Mouse (Mus musculus) limb, embryonic 11.5 days (tissue): ENCODE data around the gene Rhobtb1. TPM values are rescaled to one million over a fixed set of nuclear protein-coding genes. Genes with fewer than 3 reads are reported as not detected.

Experiments
- ATAC-seq: fragments of 200-750 bp; cut with Nextera tagmentation; 2 replicates; pipeline ENCODE4 v1.8.0; 2017; ENCODE audit warnings: low read depth; ENCODE audit not compliant: insufficient number of reproducible peaks, low FRiP score, low TSS enrichment
- DNase-seq: peaks from one replicate; pipeline ENCODE4 v3.0.0-alpha.2; 2015; ENCODE audit warnings: low spot score
- H3K27ac ChIP-seq: fragments of 300-500 bp; sonication (generic); replicated peaks from 2 replicates; pipeline ENCODE4 v1.5.1; 2014; ENCODE audit warnings: low read depth, mild to moderate bottlenecking, low read length
- H3K27me3 ChIP-seq: fragments of 300-500 bp; sonication (generic); 2 replicates; pipeline ENCODE4 v1.6.1; 2014; ENCODE audit warnings: mild to moderate bottlenecking, low read length, mixed read lengths; ENCODE audit not compliant: control insufficient read depth, insufficient read depth
- H3K36me3 ChIP-seq: fragments of 300-500 bp; sonication (generic); 2 replicates; pipeline ENCODE4 v1.6.1; 2014; ENCODE audit warnings: mild to moderate bottlenecking, low read length, moderate library complexity, mixed read lengths; ENCODE audit not compliant: control insufficient read depth, insufficient read depth
- H3K4me1 ChIP-seq: fragments of 300-500 bp; sonication (generic); 2 replicates; pipeline ENCODE4 v1.6.1; 2014; ENCODE audit warnings: low read length, mixed read lengths; ENCODE audit not compliant: control insufficient read depth, insufficient read depth
- H3K4me2 ChIP-seq: fragments of 300-500 bp; sonication (generic); 2 replicates; pipeline ENCODE4 v1.6.1; 2014; ENCODE audit warnings: low read depth, mild to moderate bottlenecking, moderate library complexity; ENCODE audit not compliant: severe bottlenecking
- H3K4me3 ChIP-seq: fragments of 300-500 bp; sonication (generic); 2 replicates; pipeline ENCODE4 v1.5.1; 2014; ENCODE audit warnings: low read depth, low read length
- H3K9ac ChIP-seq: fragments of 300-500 bp; sonication (generic); 2 replicates; pipeline ENCODE4 v1.6.1; 2014; ENCODE audit warnings: mild to moderate bottlenecking, low read length
- H3K9me3 ChIP-seq: fragments of 300-500 bp; sonication (generic); 2 replicates; pipeline ENCODE4 v1.6.1; 2016; ENCODE audit warnings: low read length; ENCODE audit not compliant: control insufficient read depth
- WGBS: fragments of 180-500 bp; shearing (Covaris S2); extraction: QIAGEN DNeasy Blood & Tissue Kit; methylation state at CpG from one replicate; pipeline ENCODE4 v1.1.7; 2014; 5-methylcytosine and 5-hydroxymethylcytosine counted together
- polyA plus RNA-seq: library from polyadenylated mRNA; unstranded; fragments of >200 nt; fragmentation: Nextera tagmentation; extraction: Ambion mirVana; gene quantifications from 2 replicates; pipeline ENCODE4 v1.2.1, GENCODE M21; 2014

Gene Rhobtb1
- polyA plus RNA-seq, 1 experiment from 2014 or later: 23.8 TPM

- no peak for ATAC-seq
- H3K4me3 ChIP-seq: no peak overlapping the region
- no peak overlapping the region for H3K9ac ChIP-seq
- no peak overlapping the region for H3K27ac ChIP-seq
- DNase-seq: peak; percentile 53
- no peaks in the 10 kb centered on the region for H3K27me3 ChIP-seq
- H3K9me3 ChIP-seq: no peaks in the 10 kb centered on the region
- H3K36me3 ChIP-seq: no peaks in the 10 kb centered on the region
- no peak overlapping the region for H3K4me2 ChIP-seq
- WGBS: 55% methylated on average over 14 of the region's 14 CpGs
- H3K4me1 ChIP-seq: no peaks in the 10 kb centered on the region
Measured at GRCm38 (mm10) chr10:69306205-69306604, 155.0 kb downstream of the Rhobtb1 start.

- Histone ChIP-seq H3K4me1 (no peaks in the 10 kb centered on the region), H3K4me3 (no peak overlapping the region), H3K36me3 (no peaks in the 10 kb centered on the region), H3K27ac (no peak overlapping the region), H3K9ac (no peak overlapping the region), H3K27me3 (no peaks in the 10 kb centered on the region), H3K4me2 (no peak overlapping the region), H3K9me3 (no peaks in the 10 kb centered on the region)
- ATAC-seq: no peak
- WGBS: 47% methylated on average over 5 of the region's 5 CpGs
- DNase-seq: peak; percentile 78
Measured at GRCm38 (mm10) chr10:69307067-69307466, 155.8 kb downstream of the Rhobtb1 start.

GRCm38 (mm10) chr10:69309109-69309508 is 157.9 kb downstream of the Rhobtb1 start:
- Histone ChIP-seq H3K9me3 (no peaks in the 10 kb centered on the region), H3K4me3 (no peak overlapping the region), H3K27ac (no peak overlapping the region), H3K27me3 (no peaks in the 10 kb centered on the region), H3K4me2 (no peak overlapping the region), H3K4me1 (no peaks in the 10 kb centered on the region), H3K9ac (no peak overlapping the region), H3K36me3 (no peaks in the 10 kb centered on the region)
- WGBS: 56% methylated on average over 5 of the region's 5 CpGs
- DNase-seq: no peak
- no peak for ATAC-seq

GRCm38 (mm10) chr10:69311867-69312266 is 160.6 kb downstream of the Rhobtb1 start:
- Histone ChIP-seq H3K4me1 (0 out of 2 replicates have a peak, but pooled peaks cover 4% of the 10 kb centered on the region), H3K9me3 (no peaks in the 10 kb centered on the region), H3K27me3 (no peaks in the 10 kb centered on the region), H3K4me3 (no peak overlapping the region), H3K9ac (no peak overlapping the region), H3K27ac (no peak overlapping the region), H3K4me2 (no peak overlapping the region), H3K36me3 (no peaks in the 10 kb centered on the region)
- DNase-seq (no peak), ATAC-seq (no peak)
- WGBS: 84% methylated on average over 16 of the region's 16 CpGs

GRCm38 (mm10) chr10:69313944-69314343 is 162.7 kb downstream of the Rhobtb1 start:
- peak; percentile 58 for DNase-seq
- H3K27me3 ChIP-seq: no peaks in the 10 kb centered on the region
- no peaks in the 10 kb centered on the region for H3K9me3 ChIP-seq
- no peak overlapping the region for H3K4me3 ChIP-seq
- H3K4me1 ChIP-seq: 0 out of 2 replicates have a peak, but pooled peaks cover 4% of the 10 kb centered on the region
- H3K9ac ChIP-seq: no peak overlapping the region
- peak overlapping the region; percentile 80 for H3K27ac ChIP-seq
- 15% methylated on average over 8 of the region's 8 CpGs for WGBS
- ATAC-seq: no peak
- H3K4me2 ChIP-seq: 0 out of 2 replicates have a peak overlapping the region, but pooled peaks have one; percentile 15
- no peaks in the 10 kb centered on the region for H3K36me3 ChIP-seq

- 83% methylated on average over 11 of the region's 11 CpGs for WGBS
- no peak overlapping the region for H3K9ac ChIP-seq
- no peaks in the 10 kb centered on the region for H3K36me3 ChIP-seq
- no peaks in the 10 kb centered on the region for H3K9me3 ChIP-seq
- DNase-seq: no peak
- no peak overlapping the region for H3K27ac ChIP-seq
- no peak overlapping the region for H3K4me3 ChIP-seq
- ATAC-seq: no peak
- H3K27me3 ChIP-seq: no peaks in the 10 kb centered on the region
- no peak overlapping the region for H3K4me2 ChIP-seq
- H3K4me1 ChIP-seq: 0 out of 2 replicates have a peak, but pooled peaks cover 4% of the 10 kb centered on the region
Measured at GRCm38 (mm10) chr10:69318514-69318913, 167.3 kb downstream of the Rhobtb1 start.

- Histone ChIP-seq H3K9me3 (no peaks in the 10 kb centered on the region), H3K9ac (no peak overlapping the region), H3K4me3 (no peak overlapping the region), H3K4me1 (no peaks in the 10 kb centered on the region), H3K4me2 (no peak overlapping the region), H3K27me3 (no peaks in the 10 kb centered on the region), H3K36me3 (no peaks in the 10 kb centered on the region), H3K27ac (no peak overlapping the region)
- 47% methylated on average over 21 of the region's 21 CpGs for WGBS
- DNase-seq (peak; percentile 89), ATAC-seq (peak; percentile 82; the same call in 1 of the 2 replicates)
Measured at GRCm38 (mm10) chr10:69320667-69321518, 169.7 kb downstream of the Rhobtb1 start.

GRCm38 (mm10) chr10:69321519-69322035 is 170.3 kb downstream of the Rhobtb1 start:
- H3K9ac ChIP-seq: no peak overlapping the region
- H3K27me3 ChIP-seq: no peaks in the 10 kb centered on the region
- DNase-seq: no peak
- WGBS: 50% methylated on average over 15 of the region's 15 CpGs
- ATAC-seq: no peak
- no peak overlapping the region for H3K27ac ChIP-seq
- H3K4me1 ChIP-seq: no peaks in the 10 kb centered on the region
- no peak overlapping the region for H3K4me3 ChIP-seq
- H3K4me2 ChIP-seq: no peak overlapping the region
- H3K36me3 ChIP-seq: no peaks in the 10 kb centered on the region
- H3K9me3 ChIP-seq: no peaks in the 10 kb centered on the region
